Mouse (Mus musculus) bone marrow macrophage, adult 2 months (primary cell): ENCODE results near the gene Tgfbr2.
"Not testable (repeated sequence)": the region's sequence is repeated elsewhere in the genome, so short reads cannot be mapped to it uniquely, and the experiment has no call there.

Experiments
- CTCF ChIP-seq: IDR thresholded peaks from 2 replicates; pipeline ENCODE4 v1.5.1; 2012; ENCODE audit warnings: low read depth, mild to moderate bottlenecking, low read length, moderate library complexity
- POLR2A ChIP-seq: IDR thresholded peaks from 2 replicates; pipeline ENCODE4 v1.6.1; 2012; ENCODE audit warnings: mild to moderate bottlenecking, low read depth, low read length, borderline replicate concordance

DNA sequence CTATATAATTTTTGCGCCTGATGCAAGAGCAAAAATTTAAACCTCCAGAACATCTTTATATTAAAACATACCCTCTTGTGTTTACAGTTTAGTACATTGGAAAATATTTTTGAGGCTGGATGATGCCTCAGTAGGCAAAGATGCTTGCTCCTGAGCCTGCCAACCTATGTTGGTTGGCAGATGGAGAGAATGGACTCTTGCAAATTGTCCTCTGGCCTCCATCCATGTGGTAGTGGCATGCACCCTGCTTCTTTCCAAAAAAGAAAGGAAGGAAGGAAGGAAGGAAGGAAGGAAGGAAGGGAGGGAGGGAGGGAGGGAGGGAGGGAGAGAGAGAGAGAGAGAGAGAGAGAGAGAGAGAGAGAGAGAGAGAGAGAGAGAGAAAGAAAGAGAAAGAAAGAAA is 103.6 kb downstream of the Tgfbr2 start:
- not testable (repeated sequence) for TF ChIP-seq CTCF, POLR2A
